Mouse (Mus musculus) thymus, postnatal 25 days (tissue): ENCODE data around the gene Atp10a.

Experiments used
- DNase-seq: peaks from one replicate; pipeline ENCODE4 v3.0.0; 2022

The Atp10a gene

DNA sequence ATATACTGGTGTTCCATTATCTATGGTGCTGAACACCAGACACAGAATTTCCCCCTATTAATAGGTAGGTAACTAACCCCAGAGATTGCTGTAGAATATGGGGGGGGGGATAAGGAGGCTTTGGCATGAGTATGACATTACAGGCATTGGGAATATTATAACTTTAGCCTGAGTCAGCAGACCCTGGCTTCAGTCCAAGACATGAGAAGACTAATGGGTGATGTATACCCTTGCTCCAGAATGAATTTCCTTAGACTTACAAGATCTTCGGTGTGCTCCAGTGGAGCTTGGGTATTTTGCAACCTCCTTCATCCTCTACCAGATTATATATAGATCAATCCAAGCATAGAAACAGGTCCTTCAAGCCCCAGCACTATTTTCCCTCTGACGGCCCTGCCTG lies 145.8 kb downstream of the Atp10a start:
- DNase-seq = no peak

DNA sequence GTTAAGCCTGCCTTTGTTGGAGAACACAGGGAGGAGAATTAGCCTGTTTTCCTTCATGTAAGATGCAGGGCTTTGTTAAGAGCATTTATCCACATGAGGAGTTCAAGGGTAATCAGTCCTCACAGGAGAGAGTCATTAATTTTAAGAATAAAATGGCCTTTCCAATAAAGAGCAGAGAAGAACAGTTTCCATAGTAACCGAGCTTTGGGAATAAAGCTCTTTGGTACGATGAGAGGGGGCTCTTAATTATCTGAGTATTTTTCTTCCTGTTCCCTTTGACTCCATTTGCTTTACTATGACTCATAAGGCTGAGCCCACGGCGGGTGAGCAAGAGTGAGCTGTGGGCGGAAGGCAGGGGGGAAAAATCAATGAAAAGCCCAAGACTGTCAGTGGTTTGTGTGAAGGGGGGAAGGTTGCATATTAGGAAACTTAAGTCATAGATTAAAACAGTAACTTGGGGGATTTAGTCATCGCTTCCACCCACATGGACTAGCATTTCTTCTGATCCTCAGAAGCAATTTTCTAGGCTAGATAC lies 166.2 kb downstream of the Atp10a start:
- DNase-seq = no peak

GRCm38 (mm10) chr7:58824686-58825085 lies 168.7 kb downstream of the Atp10a start:
- DNase-seq = no peak

- no peak for DNase-seq
These were observed 173.1 kb downstream of the Atp10a start for GRCm38 (mm10) chr7:58829111-58829510.

GRCm38 (mm10) chr7:58836855-58837606 lies 181.1 kb downstream of the Atp10a start:
- peak; percentile 30 for DNase-seq

DNA sequence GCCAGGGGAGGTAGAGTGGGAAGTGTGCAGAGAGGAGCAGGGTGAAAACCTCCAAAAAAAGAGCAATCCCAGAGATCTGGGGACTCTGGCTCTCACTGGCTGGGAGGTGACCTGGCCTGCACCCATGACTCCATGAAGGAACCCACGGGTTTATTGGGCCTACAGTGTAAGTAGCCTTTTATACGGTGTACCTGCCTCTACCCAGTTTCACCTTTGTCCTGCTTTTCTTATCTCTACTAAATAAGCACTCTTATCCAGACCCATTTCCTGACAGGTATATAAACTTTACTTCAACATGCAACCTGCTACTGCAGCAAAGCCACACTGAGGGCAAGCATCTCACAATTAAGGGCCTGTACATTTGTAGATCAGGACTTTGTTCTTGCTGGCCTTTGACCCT lies 184.4 kb downstream of the Atp10a start:
- no peak for DNase-seq

DNA sequence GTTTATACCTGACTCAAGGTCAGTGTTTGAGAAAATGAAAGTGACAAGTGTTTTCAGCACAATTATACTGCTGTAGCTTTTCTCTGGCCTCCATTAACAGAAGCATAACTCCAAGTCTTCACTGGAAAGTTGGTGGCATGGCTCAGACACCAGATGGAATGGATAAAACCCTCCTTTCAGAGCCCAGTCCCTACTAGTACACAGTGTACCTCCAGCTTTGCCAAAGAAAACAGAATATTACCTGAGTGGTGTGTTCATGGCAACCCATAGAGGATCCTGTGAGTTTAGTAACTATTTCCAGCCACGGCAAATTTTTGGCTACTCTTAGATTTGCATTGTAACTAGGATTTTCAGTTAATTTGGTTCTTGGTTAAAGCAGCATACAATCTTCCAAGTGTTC lies 185.1 kb downstream of the Atp10a start:
- DNase-seq = no peak

GRCm38 (mm10) chr7:58842818-58843217 lies 186.9 kb downstream of the Atp10a start:
- DNase-seq = no peak

DNA sequence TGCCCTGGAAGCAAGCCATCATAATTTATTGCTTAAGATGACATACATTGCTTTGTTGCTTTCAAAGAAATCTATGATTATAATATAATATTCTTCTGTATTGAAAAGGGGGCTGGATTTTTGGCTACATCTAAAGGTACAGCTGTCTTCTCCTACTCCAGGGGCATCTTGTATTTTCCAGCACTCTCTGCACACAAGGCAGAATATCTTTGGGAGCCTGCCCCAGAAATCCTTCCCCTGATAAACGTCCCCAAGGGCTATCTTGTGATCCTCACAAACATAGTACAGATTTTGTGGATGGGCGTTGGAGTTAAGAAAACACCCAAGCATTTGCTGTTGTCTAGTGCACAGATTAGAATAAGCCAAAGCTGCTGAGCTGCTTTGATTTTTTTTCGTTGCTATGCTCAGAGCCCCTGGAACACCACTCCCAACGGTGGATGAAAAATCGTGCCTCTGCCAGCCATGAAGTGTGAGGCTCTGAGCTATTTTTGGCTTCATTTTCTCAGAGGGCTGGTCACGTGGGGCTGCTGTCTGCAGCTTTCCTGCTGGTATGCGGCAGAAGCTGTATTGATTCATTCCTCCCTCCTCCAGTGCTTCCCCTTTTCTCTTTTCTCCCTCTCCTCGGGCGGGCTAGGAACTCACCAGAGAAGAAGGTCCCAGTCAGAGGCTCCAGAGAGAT lies 187.9 kb downstream of the Atp10a start:
- DNase-seq = peak; percentile 40

DNA sequence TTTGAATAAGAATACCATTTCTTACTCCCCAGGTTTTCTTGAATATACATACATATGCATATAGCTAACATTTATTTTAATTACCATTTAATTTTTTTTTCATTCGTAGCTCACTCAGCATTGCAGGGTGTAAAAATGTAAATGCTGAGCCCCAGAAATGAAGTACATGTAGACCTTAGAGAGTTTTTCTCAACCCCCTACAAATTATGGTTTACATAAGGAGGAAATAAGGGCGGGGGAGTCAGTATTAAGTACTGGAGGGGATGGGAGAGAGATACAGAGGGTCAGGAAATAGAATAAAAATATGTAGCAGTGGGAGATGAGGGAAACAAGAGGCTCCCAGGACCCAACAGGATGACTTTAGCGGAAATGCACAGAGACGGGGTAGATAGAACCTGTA lies 188.5 kb downstream of the Atp10a start:
- no peak for DNase-seq

DNA sequence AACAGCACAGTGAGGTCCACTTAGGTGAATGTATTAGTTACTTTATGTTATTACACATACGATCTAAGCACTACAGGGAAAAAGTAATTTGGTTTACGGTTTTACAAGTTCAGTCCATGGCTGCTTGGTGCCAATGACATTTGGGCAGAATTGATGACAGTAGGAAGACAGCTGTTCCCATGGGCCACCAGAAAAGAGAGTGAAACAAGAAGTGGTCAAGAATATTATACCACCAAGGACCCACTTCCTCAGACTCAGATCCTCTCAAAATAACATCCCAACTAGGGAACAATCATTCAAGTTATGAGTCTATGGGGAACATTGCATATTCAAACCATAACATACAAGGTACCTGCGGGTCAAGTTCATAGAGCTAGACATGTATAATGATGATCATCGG lies 203.0 kb downstream of the Atp10a start:
- no peak for DNase-seq

DNA sequence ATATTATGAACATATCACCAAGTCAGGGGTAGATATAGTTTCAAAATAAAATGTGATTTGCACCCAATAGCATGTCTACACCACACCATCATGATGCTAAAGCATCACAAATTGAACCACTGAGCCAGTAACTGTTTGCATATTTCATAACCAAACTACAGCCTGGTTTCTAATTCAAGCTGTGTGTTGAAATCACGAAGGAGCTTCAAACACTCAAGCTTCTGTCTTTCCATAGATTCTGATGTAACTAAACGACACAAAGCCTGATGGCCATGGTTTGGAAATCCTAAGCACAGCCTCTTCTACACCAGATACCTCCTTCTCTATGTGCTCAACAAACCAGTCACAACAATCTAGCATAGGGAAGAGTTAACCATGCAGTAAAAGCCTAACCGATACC lies 207.2 kb downstream of the Atp10a start:
- no peak for DNase-seq

DNA sequence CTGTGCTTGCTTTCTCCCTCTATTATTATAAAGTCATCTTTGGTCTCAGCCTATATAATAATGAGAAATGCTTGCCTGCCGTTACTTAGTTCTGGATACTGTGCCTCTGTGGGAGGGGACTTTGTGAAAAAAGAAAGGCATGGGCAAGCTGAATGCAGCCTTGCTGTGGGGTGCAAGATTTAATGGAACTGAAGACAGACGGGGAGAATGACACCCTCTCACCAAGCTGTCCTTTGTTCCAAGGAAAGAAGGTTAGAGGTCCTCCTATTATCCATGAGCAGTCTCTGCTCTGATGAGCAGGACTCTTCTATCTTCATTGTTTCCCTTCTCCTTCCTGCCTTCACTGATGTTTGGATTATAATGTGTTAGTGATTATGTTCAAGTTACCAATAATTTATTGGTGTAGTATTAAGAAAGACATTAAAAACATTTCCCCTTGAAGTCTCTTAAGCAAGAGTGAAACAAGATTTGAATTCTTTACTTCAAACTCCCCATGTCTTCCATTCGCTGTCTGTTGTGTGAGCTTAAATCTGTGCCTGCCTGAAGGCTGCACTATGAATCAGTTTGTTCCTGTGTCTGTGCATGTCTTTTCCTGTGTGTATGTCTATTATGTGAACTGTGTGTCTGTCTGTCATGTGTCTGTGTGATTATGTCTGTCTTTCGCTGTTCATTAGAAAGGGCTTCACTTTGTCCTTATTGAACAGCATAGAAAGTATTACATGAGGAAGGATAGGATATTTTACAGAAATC lies 211.1 kb downstream of the Atp10a start:
- no peak for DNase-seq

DNA sequence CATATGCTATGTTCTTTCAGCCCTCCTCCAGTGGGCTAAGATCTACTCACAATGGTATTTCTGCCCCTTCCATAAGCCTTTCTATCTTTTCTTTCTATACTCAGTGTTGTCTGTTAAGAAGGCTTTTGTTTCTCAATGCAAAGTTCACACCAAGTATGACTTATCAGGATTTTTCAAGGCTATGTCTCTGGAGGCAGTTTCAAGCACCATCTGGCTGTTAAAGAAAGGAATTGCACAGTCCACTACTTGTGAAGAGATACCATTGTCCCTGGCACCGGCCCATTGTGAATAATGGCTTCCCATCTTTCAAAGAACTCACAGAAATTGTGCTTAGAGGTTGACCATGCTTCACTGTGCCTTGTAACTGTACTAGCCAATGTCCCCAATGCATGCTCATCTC lies 214.7 kb downstream of the Atp10a start:
- DNase-seq = no peak

- DNase-seq = no peak
These were observed 217.7 kb downstream of the Atp10a start for GRCm38 (mm10) chr7:58873676-58874075.
